Mouse (Mus musculus): Measurements from ENCODE around the gene Nfkbia. TPM values are rescaled to one million over a fixed set of nuclear protein-coding genes. Genes with fewer than 3 reads are reported as not detected.
A peak's percentile ranks its signal among the peaks of the same experiment; 100 is the strongest.

The Nfkbia gene
- total RNA-seq, 2 experiments from 2014 or later = 37.1 to 46.5 TPM

- DNase-seq (ENCODE audit: low spot score in 2 of 2) = no peak
Measured at GRCm38 (mm10) chr12:55444031-55444451, 48.4 kb downstream of the Nfkbia start.

- peak; percentile 56 to 81 for DNase-seq (ENCODE audit: low spot score in 2 of 2)
Measured at GRCm38 (mm10) chr12:55442861-55443850, 49.3 kb downstream of the Nfkbia start.

DNA sequence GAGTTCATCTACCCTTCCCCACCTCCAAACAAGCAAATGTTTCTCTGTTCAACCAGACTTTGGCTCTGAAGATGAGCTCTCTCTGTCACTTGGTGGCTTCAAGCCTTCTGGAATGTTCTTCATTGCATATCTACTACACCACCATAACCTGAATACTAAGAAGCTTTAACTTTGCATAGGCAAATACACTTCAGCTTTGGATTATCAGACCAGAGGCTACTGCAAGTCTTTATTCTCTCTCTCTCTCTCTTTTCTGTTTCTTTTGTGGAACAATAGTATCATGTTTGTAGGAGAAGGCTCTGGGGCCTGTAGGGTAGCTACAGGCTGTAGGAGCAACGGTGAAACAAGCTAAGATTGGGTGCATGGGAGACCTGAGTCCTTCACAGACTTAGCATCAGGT, 50.2 kb downstream of the Nfkbia start:
- no peak for DNase-seq (ENCODE audit: low spot score in 2 of 2)

GRCm38 (mm10) chr12:55440416-55440815, 52.0 kb downstream of the Nfkbia start:
- no peak for DNase-seq (ENCODE audit: low spot score in 2 of 2)

Other genes starting within 250 kb of the Nfkbia start
- gene 1110008L16Rik, start 193.1 kb downstream of the Nfkbia start, total RNA-seq (2021) = 1 to 10 TPM; 7.2 to 9.8 TPM
- 10 to 100 TPM in 1 of 2 experiments, 1 to 10 TPM in 1; 8.4 to 13.2 TPM for gene Ppp2r3c, start 189.6 kb downstream of the Nfkbia start, total RNA-seq (2021)
- gene Psma6, start 108.4 kb downstream of the Nfkbia start, total RNA-seq (2021) = 100 to 1,000 TPM; 240 to 247 TPM
- not detected for gene Aldoart2, start 72.6 kb upstream of the Nfkbia start, total RNA-seq (2021)
- not detected for gene Insm2, start 106.8 kb upstream of the Nfkbia start, total RNA-seq (2021)

Measured in gastrocnemius, postnatal 4 days (tissue).